Mouse (Mus musculus): ENCODE measurements around the gene Dbnl. TPM values are rescaled to one million over a fixed set of nuclear protein-coding genes. Genes with fewer than 3 reads are reported as not detected.
A peak's percentile ranks its signal among the peaks of the same experiment; 100 is the strongest.

Dbnl gene
- polyA plus RNA-seq, 1 experiment from 2014 or later, result 144 TPM

DNA sequence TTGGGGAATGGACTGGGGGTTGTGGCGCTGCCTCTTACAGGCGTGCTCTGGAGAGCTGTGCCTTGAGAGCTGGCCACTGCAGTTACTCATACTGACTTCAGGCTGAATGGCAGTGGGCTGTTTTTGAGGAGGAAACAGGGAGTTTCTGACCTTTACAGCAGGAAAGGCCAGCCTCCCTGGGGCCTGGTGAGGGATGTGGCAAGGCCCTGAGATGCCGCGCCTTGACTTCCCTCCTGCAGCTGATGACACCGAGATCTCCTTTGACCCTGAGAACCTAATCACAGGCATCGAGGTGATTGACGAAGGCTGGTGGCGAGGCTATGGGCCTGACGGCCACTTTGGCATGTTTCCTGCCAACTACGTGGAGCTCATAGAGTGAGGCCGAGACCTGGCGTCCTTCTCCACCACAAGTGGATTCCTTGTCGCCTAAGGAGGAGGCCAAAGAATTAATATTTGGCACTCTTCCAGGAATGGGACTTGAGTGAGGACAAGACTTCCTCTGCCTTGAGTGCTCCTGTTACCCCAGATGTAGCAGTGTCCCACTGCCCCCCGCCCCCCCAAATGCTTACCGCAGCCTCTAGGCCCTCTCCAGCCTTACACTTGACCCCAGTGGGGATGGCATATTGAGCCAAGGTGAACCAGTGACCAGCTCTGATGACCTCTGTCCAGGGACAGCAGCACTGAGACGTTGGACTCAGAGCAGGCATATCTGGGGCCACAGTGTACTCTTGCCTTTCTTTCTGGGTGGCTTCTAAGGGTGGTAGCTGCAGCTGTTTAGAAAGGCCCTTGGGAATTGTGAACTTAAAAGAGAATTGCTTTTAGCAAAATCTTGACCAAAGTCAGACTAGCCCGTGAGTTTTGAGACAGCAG lies 11.6 kb downstream of the Dbnl start:
- no peak for ATAC-seq (ENCODE audit: low FRiP score)
- Histone ChIP-seq H3K4me1 (replicated peaks; ENCODE audit: control insufficient read depth, insufficient read depth, low read length) (no peaks in the 10 kb centered on the region), H3K36me3 (ENCODE audit: control insufficient read depth, insufficient read depth, low read length) (peaks cover 16% of the 10 kb centered on the region), H3K9me3 (ENCODE audit: control insufficient read depth, low read length) (no peaks in the 10 kb centered on the region), H3K4me3 (ENCODE audit: low read depth, low read length) (no peak overlapping the region), H3K9ac (ENCODE audit: low read depth, low read length) (no peak overlapping the region), H3K27ac (ENCODE audit: low read depth, low read length) (no peak overlapping the region), H3K27me3 (ENCODE audit: control insufficient read depth, insufficient read depth, low read length) (no peaks in the 10 kb centered on the region), H3K4me2 (replicated peaks; ENCODE audit: low read depth, low read length) (no peak overlapping the region)
- WGBS, result 92% methylated on average over 17 of the region's 17 CpGs
- no peak for DNase-seq (ENCODE audit: low spot score)

DNA sequence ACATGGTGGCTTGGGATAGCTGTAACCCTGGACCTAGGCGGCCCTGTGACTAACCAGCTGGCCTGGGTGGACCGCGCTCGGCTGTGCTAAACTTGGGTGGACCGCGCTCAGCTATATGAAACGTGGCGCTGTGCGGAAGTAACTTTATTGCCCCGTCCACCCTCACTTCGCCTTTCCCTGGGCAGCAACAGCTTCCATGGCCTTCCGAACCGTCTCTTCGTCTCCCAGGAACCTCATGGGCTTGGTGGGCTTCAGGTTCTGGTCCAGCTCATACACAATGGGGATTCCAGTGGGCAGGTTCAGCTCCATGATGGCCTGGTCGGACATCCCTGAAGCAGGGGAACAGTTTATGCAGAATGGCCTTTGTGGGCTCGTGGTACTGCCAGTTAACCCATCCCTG lies 13.2 kb downstream of the Dbnl start:
- Histone ChIP-seq H3K9ac (ENCODE audit: low read depth, low read length) (no peak overlapping the region), H3K4me3 (ENCODE audit: low read depth, low read length) (no peak overlapping the region), H3K36me3 (ENCODE audit: control insufficient read depth, insufficient read depth, low read length) (peaks cover 10% of the 10 kb centered on the region; the same call in 1 of the 2 replicates), H3K9me3 (ENCODE audit: control insufficient read depth, low read length) (no peaks in the 10 kb centered on the region), H3K4me1 (replicated peaks; ENCODE audit: control insufficient read depth, insufficient read depth, low read length) (no peaks in the 10 kb centered on the region), H3K4me2 (replicated peaks; ENCODE audit: low read depth, low read length) (no peak overlapping the region), H3K27me3 (ENCODE audit: control insufficient read depth, insufficient read depth, low read length) (no peaks in the 10 kb centered on the region), H3K27ac (ENCODE audit: low read depth, low read length) (no peak overlapping the region)
- 94% methylated on average over 16 of the region's 16 CpGs for WGBS
- DNase-seq (ENCODE audit: low spot score), result no peak
- no peak for ATAC-seq (ENCODE audit: low FRiP score)

DNA sequence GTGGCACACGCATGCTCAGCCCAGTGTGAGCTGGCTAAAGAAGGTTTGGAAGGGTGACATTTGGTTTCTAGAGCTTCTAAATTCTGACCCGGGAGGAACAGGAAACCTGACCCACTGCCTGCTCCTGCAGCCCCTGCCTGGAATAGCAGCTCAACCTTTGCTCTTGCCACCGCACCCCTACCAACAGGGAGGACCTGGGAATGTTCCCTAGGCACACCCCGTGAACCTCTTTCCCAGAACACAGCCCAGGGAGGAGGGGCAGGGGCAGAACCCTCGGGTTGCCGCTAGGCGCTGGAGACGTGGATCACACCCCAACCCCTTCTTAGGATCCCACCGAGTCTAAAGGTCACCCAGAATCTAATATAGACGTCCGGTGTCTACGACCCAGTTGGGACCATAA lies 13.7 kb downstream of the Dbnl start:
- H3K4me1 ChIP-seq (replicated peaks; ENCODE audit: control insufficient read depth, insufficient read depth, low read length), result no peaks in the 10 kb centered on the region
- H3K27me3 ChIP-seq (ENCODE audit: control insufficient read depth, insufficient read depth, low read length), result no peaks in the 10 kb centered on the region
- no peak overlapping the region for H3K4me2 ChIP-seq (replicated peaks; ENCODE audit: low read depth, low read length)
- ATAC-seq (ENCODE audit: low FRiP score), result no peak
- H3K4me3 ChIP-seq (ENCODE audit: low read depth, low read length), result no peak overlapping the region
- H3K36me3 ChIP-seq (ENCODE audit: control insufficient read depth, insufficient read depth, low read length), result peaks cover 6% of the 10 kb centered on the region; the same call in 1 of the 2 replicates
- no peaks in the 10 kb centered on the region for H3K9me3 ChIP-seq (ENCODE audit: control insufficient read depth, low read length)
- DNase-seq (ENCODE audit: low spot score), result no peak
- H3K9ac ChIP-seq (ENCODE audit: low read depth, low read length), result no peak overlapping the region
- H3K27ac ChIP-seq (ENCODE audit: low read depth, low read length), result no peak overlapping the region
- WGBS, result 65% methylated on average over 12 of the region's 12 CpGs

DNA sequence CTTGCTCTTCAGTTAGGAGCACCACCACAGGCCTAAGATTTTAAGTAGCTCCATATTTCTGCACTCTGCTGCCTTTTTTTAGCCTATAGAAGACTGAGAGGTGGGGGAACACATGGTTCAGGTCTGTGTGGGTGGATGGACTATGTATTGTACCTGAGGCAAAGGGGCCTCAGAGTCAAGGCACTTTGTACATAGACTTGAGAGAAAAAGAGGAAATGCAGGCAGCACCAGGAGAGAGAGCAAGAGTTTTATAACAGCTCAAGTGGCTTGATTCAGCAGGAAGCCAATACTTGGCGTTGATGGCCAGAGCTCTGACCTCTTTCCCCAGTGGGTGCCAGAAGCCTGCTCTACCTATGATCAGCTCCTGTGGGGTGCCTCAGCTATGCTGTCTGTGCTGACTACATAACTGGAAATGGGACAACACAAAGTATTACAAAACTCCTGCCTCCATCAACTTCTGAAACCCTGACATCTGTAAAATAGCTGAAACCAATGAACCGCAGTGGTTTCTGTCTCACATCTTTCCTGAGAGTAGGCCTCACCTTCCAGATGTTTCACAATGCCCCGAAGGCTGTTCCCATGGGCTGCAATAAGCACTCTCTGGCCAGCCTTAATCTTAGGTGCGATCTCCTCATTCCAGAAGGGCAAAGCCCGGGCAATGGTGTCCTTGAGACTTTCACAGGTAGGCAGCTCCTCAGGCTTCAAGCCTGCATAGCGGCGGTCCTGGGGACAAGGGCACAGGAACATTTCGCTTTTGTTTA lies 14.3 kb downstream of the Dbnl start:
- WGBS, result 79% methylated on average over 8 of the region's 8 CpGs
- DNase-seq (ENCODE audit: low spot score), result no peak
- Histone ChIP-seq H3K9ac (ENCODE audit: low read depth, low read length) (no peak overlapping the region), H3K9me3 (ENCODE audit: control insufficient read depth, low read length) (no peaks in the 10 kb centered on the region), H3K4me1 (replicated peaks; ENCODE audit: control insufficient read depth, insufficient read depth, low read length) (no peaks in the 10 kb centered on the region), H3K4me3 (ENCODE audit: low read depth, low read length) (no peak overlapping the region), H3K36me3 (ENCODE audit: control insufficient read depth, insufficient read depth, low read length) (0 out of 2 replicates have a peak, but pooled peaks cover 4% of the 10 kb centered on the region), H3K27me3 (ENCODE audit: control insufficient read depth, insufficient read depth, low read length) (no peaks in the 10 kb centered on the region), H3K27ac (ENCODE audit: low read depth, low read length) (no peak overlapping the region), H3K4me2 (replicated peaks; ENCODE audit: low read depth, low read length) (no peak overlapping the region)
- peak; percentile 22; the same call in 1 of the 2 replicates for ATAC-seq (ENCODE audit: low FRiP score)

DNA sequence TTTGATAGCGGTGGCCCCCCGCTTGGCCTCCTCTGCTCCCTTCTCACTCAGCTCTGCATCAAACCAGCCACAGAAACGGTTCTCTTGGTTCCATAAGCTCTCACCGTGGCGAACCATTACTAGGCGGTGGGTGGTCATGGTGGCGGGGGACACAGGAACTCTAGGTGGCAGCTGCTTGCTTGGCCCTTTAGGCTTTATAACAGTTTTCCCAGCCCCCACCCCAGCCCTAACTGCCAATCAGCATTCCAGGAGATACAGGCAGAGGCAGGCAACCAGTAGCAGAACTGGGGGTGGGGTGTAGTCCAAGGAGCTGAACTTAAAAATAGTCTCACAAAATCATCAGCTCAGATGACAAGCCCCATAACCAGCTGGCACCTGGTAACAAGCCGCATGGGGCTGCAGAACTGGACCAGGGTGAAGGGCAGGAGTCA lies 15.3 kb downstream of the Dbnl start, which contains the start of gene Pgam2:
Gene Pgam2, minus strand, starts transcription at position 183 of the 431 bp plus-strand sequence.
- H3K4me2 ChIP-seq (replicated peaks; ENCODE audit: low read depth, low read length), result no peak within 1 kb of the TSS
- no peak within 1 kb of the TSS for H3K4me3 ChIP-seq (ENCODE audit: low read depth, low read length)
- no peaks in the 10 kb centered on the region for H3K4me1 ChIP-seq (replicated peaks; ENCODE audit: control insufficient read depth, insufficient read depth, low read length)
- H3K27me3 ChIP-seq (ENCODE audit: control insufficient read depth, insufficient read depth, low read length), result no peaks in the 10 kb centered on the region
- 46% methylated on average over 8 of the region's 8 CpGs for WGBS
- no peak within 1 kb of the TSS for H3K9ac ChIP-seq (ENCODE audit: low read depth, low read length)
- H3K9me3 ChIP-seq (ENCODE audit: control insufficient read depth, low read length), result no peaks in the 10 kb centered on the region
- H3K27ac ChIP-seq (ENCODE audit: low read depth, low read length), result no peak within 1 kb of the TSS
- no peaks in the 10 kb centered on the region for H3K36me3 ChIP-seq (ENCODE audit: control insufficient read depth, insufficient read depth, low read length)
- no peak; the same call in 1 of the 2 replicates for ATAC-seq (ENCODE audit: low FRiP score)
- peak; percentile 6 for DNase-seq (ENCODE audit: low spot score)

DNA sequence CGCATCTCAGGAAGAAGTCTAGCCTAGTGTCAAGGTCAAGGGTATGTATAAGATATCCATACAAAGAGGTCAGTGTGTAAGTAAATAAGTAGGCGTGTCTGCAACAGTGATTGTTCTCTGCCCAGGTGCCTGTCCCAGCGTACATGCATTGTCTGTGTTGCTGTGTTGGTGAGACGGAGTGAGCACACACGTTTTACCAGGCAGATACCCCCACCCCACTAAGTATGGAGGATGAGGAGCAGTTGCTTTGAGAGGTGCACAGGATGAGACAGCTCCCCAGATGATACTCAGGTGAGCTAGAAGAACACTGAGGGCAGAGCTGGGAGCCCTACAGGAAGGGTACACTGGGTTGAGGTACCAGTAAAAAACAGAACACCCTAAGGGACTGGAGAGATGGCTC lies 15.9 kb downstream of the Dbnl start:
- ATAC-seq (ENCODE audit: low FRiP score) (no peak), DNase-seq (ENCODE audit: low spot score) (no peak)
- Histone ChIP-seq H3K36me3 (ENCODE audit: control insufficient read depth, insufficient read depth, low read length) (no peaks in the 10 kb centered on the region), H3K27ac (ENCODE audit: low read depth, low read length) (no peak overlapping the region), H3K4me3 (ENCODE audit: low read depth, low read length) (no peak overlapping the region), H3K4me2 (replicated peaks; ENCODE audit: low read depth, low read length) (no peak overlapping the region), H3K9me3 (ENCODE audit: control insufficient read depth, low read length) (no peaks in the 10 kb centered on the region), H3K9ac (ENCODE audit: low read depth, low read length) (no peak overlapping the region), H3K27me3 (ENCODE audit: control insufficient read depth, insufficient read depth, low read length) (no peaks in the 10 kb centered on the region), H3K4me1 (replicated peaks; ENCODE audit: control insufficient read depth, insufficient read depth, low read length) (no peaks in the 10 kb centered on the region)
- 84% methylated on average over 5 of the region's 5 CpGs for WGBS

DNA sequence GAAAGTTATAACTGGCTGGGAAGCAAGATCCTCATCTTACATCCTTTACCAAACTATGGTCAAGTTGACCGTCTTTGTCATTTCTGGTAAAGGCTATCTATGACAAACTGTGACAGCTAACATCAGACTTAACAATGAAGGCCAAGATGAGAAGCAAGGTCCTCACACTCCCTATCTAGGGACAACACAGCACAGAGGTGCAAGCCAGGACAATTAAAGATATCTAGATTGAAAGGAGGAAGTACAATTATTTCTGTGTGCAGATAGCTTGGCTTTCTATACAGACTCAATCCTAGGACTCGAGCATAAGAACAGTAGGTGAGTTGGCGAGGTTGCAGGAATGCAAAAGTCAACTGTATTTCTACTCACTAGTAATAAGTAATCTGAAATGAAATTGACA lies 17.4 kb downstream of the Dbnl start:
- ATAC-seq (ENCODE audit: low FRiP score), result no peak
- DNase-seq (ENCODE audit: low spot score), result no peak
- H3K4me1 ChIP-seq (replicated peaks; ENCODE audit: control insufficient read depth, insufficient read depth, low read length), result no peaks in the 10 kb centered on the region

DNA sequence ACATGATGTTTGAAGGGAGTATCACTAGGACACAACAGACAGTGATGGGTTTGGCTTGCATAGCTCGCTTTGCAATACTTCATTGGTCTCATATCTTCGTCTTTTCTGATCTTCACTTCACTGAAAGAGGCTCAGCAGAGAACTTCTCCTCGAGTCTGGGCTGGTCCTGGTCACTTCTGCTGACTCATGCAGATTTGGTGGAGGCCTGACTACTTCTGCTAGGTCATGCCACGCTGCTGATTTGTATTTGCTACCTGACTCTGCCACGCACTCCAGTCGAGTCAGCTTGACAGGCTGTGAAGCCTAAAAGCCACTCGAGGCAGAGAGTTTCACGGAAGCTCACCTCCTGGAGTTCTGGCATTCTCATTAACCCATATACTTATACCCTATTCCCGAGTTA lies 19.7 kb downstream of the Dbnl start:
- DNase-seq (ENCODE audit: low spot score) (no peak), ATAC-seq (ENCODE audit: low FRiP score) (no peak)
- Histone ChIP-seq H3K9ac (ENCODE audit: low read depth, low read length) (no peak overlapping the region), H3K27me3 (ENCODE audit: control insufficient read depth, insufficient read depth, low read length) (no peaks in the 10 kb centered on the region), H3K4me2 (replicated peaks; ENCODE audit: low read depth, low read length) (no peak overlapping the region), H3K4me1 (replicated peaks; ENCODE audit: control insufficient read depth, insufficient read depth, low read length) (no peaks in the 10 kb centered on the region), H3K4me3 (ENCODE audit: low read depth, low read length) (no peak overlapping the region), H3K36me3 (ENCODE audit: control insufficient read depth, insufficient read depth, low read length) (no peaks in the 10 kb centered on the region), H3K27ac (ENCODE audit: low read depth, low read length) (no peak overlapping the region), H3K9me3 (ENCODE audit: control insufficient read depth, low read length) (no peaks in the 10 kb centered on the region)
- 81% methylated on average over 9 of the region's 9 CpGs for WGBS

More for the DNA sequence above, 17.4 kb downstream of the Dbnl start:
- Histone ChIP-seq H3K27ac (ENCODE audit: low read depth, low read length) (no peak overlapping the region), H3K4me2 (replicated peaks; ENCODE audit: low read depth, low read length) (no peak overlapping the region), H3K27me3 (ENCODE audit: control insufficient read depth, insufficient read depth, low read length) (no peaks in the 10 kb centered on the region), H3K9me3 (ENCODE audit: control insufficient read depth, low read length) (no peaks in the 10 kb centered on the region), H3K9ac (ENCODE audit: low read depth, low read length) (no peak overlapping the region), H3K36me3 (ENCODE audit: control insufficient read depth, insufficient read depth, low read length) (no peaks in the 10 kb centered on the region), H3K4me3 (ENCODE audit: low read depth, low read length) (no peak overlapping the region)
- 95% methylated on average over 3 of the region's 3 CpGs for WGBS

All from hindbrain, embryonic 11.5 days (tissue).